Mouse (Mus musculus): ENCODE measurements around the gene Erc2. TPM values are rescaled to one million over a fixed set of nuclear protein-coding genes. Genes with fewer than 3 reads are reported as not detected.

The Erc2 gene
- polyA plus RNA-seq, 1 experiment from 2014 or later: 2.4 TPM

DNA sequence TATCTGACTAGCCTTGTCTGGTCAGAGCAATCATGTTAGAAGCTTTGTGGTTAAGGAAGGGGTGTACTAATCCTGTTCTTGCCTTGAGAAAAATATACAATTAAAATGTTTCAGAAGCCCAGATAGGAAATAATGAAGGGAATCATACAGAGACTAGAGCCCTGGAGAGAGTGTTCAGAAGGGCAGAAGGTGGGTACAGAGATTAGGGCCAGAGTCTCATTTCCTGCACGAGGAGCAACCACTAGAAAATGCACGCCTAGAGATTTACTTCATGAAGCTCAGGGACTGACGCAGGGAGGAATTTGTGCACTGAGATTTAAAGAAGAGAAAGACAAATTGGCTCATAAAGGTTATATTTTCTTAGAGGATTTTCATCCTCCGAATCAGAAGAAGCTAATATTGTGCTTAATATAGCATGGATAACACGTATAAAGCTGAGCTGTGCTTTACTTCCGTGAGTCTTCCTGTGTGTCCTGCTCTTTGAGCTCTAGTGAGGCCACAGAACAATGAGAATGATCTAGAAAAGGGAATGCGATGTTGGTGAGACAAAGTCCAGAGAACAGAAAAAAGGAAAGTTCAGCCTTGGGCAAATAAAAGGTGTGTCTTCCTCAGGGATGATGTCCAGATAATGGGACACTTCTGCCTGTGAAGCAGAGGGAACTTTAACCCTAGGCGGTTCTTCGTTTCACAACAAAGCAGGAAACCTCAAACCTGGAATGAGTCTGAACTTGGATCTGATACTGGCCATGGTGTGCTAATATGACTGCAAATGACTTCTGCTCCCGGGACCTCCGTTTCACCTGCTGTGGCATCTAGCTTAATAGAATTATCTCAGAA, 45.0 kb downstream of the Erc2 start:
- no peak for ATAC-seq (ENCODE audit: extremely low read depth, insufficient number of reproducible peaks, low FRiP score, low TSS enrichment)
- 75% methylated on average over 11 of the region's 11 CpGs for WGBS
- H3K4me2 ChIP-seq: no peak overlapping the region
- no peak overlapping the region for H3K4me3 ChIP-seq
- no peaks in the 10 kb centered on the region for H3K27me3 ChIP-seq (replicated peaks)
- no peaks in the 10 kb centered on the region for H3K36me3 ChIP-seq
- H3K9ac ChIP-seq: no peak overlapping the region
- no peaks in the 10 kb centered on the region for H3K9me3 ChIP-seq
- peaks cover 3% of the 10 kb centered on the region; the same call in 1 of the 2 replicates for H3K4me1 ChIP-seq
- H3K27ac ChIP-seq (replicated peaks): no peak overlapping the region

DNA sequence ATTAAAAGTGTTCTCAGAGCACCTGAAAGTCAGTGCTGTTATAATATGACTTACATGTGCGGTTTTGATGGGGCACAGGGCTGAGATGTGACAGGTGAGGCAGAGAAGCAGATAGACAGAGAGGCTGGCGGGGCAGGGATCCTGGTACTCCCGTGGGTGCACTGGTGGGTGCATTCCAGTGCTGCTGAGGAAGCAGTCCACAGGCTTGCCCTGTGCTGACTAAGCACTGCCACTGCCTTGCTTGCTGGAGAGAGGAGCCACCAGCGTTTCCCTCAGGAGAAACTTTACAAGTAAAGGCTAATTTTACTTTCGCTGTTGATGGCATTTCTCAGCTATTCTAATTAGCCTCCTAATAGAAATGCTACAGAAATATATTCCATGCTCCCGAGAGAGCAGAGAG, 45.9 kb downstream of the Erc2 start:
- Histone ChIP-seq H3K9me3 (no peaks in the 10 kb centered on the region), H3K36me3 (no peaks in the 10 kb centered on the region), H3K9ac (no peak overlapping the region), H3K4me1 (no peaks in the 10 kb centered on the region), H3K27me3 (replicated peaks) (no peaks in the 10 kb centered on the region), H3K4me2 (no peak overlapping the region), H3K27ac (replicated peaks) (no peak overlapping the region), H3K4me3 (no peak overlapping the region)
- ATAC-seq (ENCODE audit: extremely low read depth, insufficient number of reproducible peaks, low FRiP score, low TSS enrichment): no peak
- 63% methylated on average over 6 of the region's 6 CpGs for WGBS

DNA sequence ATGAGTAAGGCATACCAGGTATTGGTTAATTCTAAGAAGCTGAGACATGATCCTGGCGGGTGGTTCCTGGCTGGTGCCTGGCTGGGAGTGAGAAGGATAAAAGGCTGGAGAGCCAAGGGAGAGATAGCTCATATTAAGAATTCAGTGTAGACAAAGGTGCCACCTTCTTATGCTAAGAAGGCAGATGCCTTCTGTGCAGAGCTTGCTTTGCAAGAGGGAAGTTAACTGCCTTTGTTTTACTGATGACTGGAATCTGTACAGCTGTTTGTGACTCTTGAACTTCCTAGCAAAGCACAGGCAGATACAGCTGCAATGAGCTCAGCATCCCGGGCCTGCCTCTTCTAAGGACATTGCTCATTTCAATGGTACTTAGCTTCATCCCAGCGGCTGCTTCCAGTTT, 47.7 kb downstream of the Erc2 start:
- Histone ChIP-seq H3K9ac (no peak overlapping the region), H3K27me3 (replicated peaks) (no peaks in the 10 kb centered on the region), H3K9me3 (no peaks in the 10 kb centered on the region), H3K4me1 (no peaks in the 10 kb centered on the region), H3K4me2 (no peak overlapping the region), H3K36me3 (no peaks in the 10 kb centered on the region), H3K27ac (replicated peaks) (no peak overlapping the region), H3K4me3 (no peak overlapping the region)
- no peak for ATAC-seq (ENCODE audit: extremely low read depth, insufficient number of reproducible peaks, low FRiP score, low TSS enrichment)
- 73% methylated on average over 3 of the region's 3 CpGs for WGBS

DNA sequence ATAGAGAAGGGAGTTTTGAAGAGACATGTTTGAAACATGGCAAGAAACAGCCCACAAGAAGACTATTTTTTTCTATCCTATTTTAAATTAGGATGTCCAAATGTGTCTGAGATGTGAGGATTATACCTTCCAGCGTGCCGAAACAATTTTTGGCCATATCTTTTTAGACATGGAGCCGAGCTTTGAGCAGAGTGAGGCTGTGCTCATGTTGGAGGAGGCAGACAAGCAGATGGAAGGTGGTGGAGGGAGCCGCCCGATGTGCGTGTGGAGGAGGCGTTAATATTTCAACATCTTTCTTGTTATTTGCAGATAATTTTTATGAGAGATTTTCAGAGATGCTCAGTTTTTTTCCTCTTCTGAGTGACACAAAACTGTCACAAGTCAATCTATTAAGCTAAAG, 50.5 kb downstream of the Erc2 start:
- H3K9ac ChIP-seq: no peak overlapping the region
- 74% methylated on average over 7 of the region's 7 CpGs for WGBS
- H3K9me3 ChIP-seq: no peaks in the 10 kb centered on the region
- ATAC-seq (ENCODE audit: extremely low read depth, insufficient number of reproducible peaks, low FRiP score, low TSS enrichment): no peak
- H3K27ac ChIP-seq (replicated peaks): no peak overlapping the region
- no peaks in the 10 kb centered on the region for H3K27me3 ChIP-seq (replicated peaks)
- no peaks in the 10 kb centered on the region for H3K36me3 ChIP-seq
- no peaks in the 10 kb centered on the region for H3K4me1 ChIP-seq
- no peak overlapping the region for H3K4me3 ChIP-seq
- no peak overlapping the region for H3K4me2 ChIP-seq

DNA sequence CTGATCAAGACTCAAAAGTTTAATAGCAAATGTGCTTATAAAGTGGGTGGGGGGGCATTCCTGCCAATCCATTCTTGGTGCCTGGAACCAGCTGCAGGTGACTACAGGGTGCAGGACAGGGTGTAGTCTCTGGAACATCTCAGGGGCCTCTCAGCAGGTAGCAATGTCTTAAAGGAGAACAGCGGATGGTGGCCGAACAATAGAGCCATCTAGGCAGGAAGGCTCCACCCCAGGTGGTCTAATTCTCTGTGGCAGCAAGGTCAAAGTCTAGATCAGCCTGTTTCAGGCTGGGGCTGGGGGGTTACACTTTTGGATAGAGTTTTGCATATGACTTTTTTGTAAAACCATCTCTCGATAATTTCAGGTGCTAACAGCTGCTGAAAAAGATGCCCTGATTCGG, 51.9 kb downstream of the Erc2 start:
- Histone ChIP-seq H3K4me2 (no peak overlapping the region), H3K9ac (no peak overlapping the region), H3K4me1 (no peaks in the 10 kb centered on the region), H3K9me3 (no peaks in the 10 kb centered on the region), H3K4me3 (no peak overlapping the region), H3K27me3 (replicated peaks) (no peaks in the 10 kb centered on the region), H3K36me3 (no peaks in the 10 kb centered on the region), H3K27ac (replicated peaks) (no peak overlapping the region)
- no peak for ATAC-seq (ENCODE audit: extremely low read depth, insufficient number of reproducible peaks, low FRiP score, low TSS enrichment)
- WGBS: 76% methylated on average over 4 of the region's 4 CpGs

DNA sequence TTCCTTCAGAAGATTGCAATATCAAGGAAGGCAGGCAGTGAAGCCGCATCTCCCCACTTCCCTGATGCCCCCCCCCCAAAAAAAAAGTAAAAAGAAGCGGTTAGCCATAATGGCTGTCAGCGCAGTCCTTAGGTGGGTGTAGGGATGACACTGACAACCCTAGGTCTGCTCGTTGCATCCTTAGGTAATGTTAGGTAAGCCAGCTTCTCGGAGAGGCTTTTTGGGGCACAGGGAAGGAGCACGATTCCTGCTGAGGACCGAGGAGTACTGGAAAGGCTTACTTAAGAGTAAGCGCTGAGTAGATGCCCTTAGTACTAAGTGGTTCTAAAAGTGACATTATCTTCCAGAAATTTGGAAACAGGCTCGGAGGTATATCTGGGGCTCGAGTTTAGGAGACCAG, 52.3 kb downstream of the Erc2 start:
- WGBS: 76% methylated on average over 10 of the region's 10 CpGs
- Histone ChIP-seq H3K36me3 (no peaks in the 10 kb centered on the region), H3K27me3 (replicated peaks) (no peaks in the 10 kb centered on the region), H3K27ac (replicated peaks) (no peak overlapping the region), H3K4me1 (no peaks in the 10 kb centered on the region), H3K4me3 (no peak overlapping the region), H3K9ac (no peak overlapping the region), H3K9me3 (no peaks in the 10 kb centered on the region), H3K4me2 (no peak overlapping the region)
- no peak for ATAC-seq (ENCODE audit: extremely low read depth, insufficient number of reproducible peaks, low FRiP score, low TSS enrichment)

DNA sequence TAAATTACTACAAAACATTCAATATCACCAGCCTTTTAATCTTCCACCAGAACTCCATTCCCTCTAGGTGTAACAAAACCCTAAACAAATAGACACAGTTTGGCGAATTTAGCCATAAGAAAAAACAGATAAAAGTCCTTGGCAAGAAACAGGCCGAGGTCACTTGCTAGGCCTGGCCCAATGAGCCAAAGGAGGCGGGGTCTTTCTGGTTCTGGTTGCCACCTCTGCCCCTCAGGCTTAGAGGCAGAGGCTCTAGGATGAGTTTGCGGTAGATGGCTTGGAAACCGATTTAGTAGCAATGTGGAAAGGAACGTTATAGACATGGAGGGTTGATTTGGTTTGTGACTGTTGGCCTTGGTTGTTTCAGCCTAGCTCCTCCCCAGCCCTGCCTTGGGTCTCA, 52.8 kb downstream of the Erc2 start:
- H3K27ac ChIP-seq (replicated peaks): no peak overlapping the region
- no peak overlapping the region for H3K9ac ChIP-seq
- no peaks in the 10 kb centered on the region for H3K36me3 ChIP-seq
- H3K9me3 ChIP-seq: no peaks in the 10 kb centered on the region
- no peak overlapping the region for H3K4me2 ChIP-seq
- WGBS: 83% methylated on average over 6 of the region's 6 CpGs
- ATAC-seq (ENCODE audit: extremely low read depth, insufficient number of reproducible peaks, low FRiP score, low TSS enrichment): no peak
- H3K4me3 ChIP-seq: no peak overlapping the region
- H3K4me1 ChIP-seq: no peaks in the 10 kb centered on the region
- H3K27me3 ChIP-seq (replicated peaks): no peaks in the 10 kb centered on the region

DNA sequence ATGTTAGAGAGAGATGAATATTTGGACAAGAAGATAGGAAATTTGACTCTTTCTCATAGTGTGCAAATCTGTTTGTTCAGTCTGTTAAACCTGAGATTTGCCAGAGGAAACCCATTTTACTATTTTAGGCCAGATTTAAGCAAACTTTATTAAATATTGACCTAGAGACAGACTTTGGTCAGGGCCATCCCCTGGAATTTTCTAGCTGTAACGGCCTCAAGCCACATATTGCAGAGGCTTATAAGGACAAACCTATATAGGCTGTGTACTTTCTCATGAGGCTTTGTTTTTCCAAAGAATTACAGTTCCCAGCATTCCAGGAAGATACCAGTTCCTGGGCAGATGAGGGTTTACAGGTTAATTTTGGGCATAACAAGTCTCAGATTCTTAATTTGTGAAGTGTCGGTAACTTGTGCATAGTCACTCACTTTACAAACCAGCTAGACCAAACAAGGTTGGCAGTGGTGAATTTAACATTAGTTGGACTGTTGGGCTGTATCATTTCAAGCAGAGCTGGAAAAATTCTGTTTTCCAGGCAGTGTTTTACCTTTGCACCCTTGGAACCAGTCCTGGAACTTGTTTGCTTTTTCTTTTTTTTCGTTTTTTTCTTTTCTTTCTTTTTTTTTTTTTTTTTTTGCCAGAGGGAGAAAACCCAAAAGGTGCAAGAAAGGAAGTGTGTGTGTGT, 60.3 kb downstream of the Erc2 start:
- Histone ChIP-seq H3K36me3 (no peaks in the 10 kb centered on the region), H3K4me1 (no peaks in the 10 kb centered on the region), H3K9ac (no peak overlapping the region), H3K4me3 (no peak overlapping the region), H3K27me3 (replicated peaks) (no peaks in the 10 kb centered on the region), H3K9me3 (no peaks in the 10 kb centered on the region), H3K27ac (replicated peaks) (no peak overlapping the region), H3K4me2 (no peak overlapping the region)
- no peak for ATAC-seq (ENCODE audit: extremely low read depth, insufficient number of reproducible peaks, low FRiP score, low TSS enrichment)
- WGBS: 73% methylated on average over 3 of the region's 3 CpGs

DNA sequence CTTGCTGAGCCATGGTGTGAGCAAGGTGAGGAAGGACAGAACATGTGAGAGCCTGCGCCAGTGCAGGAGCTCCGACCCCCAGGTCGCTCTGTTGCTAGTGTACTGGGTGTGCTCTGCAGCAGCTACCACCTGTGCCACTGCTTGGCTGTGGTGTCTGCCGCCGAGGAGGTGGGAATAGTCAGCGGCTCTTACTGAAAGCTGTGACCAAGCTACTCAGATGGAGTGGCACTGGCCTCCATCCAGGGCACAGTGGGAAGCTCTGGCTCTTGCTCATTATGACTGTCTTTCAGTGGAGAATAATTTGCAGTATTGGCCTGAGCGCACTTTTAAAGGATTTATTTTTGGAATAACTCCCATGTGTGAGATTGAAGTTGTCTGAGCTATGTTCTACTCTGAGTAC, 73.6 kb downstream of the Erc2 start:
- H3K27me3 ChIP-seq (replicated peaks): no peaks in the 10 kb centered on the region
- no peak overlapping the region for H3K4me3 ChIP-seq
- no peaks in the 10 kb centered on the region for H3K9me3 ChIP-seq
- no peaks in the 10 kb centered on the region for H3K36me3 ChIP-seq
- ATAC-seq (ENCODE audit: extremely low read depth, insufficient number of reproducible peaks, low FRiP score, low TSS enrichment): no peak
- H3K4me1 ChIP-seq: no peaks in the 10 kb centered on the region
- 86% methylated on average over 7 of the region's 7 CpGs for WGBS
- H3K27ac ChIP-seq (replicated peaks): no peak overlapping the region
- H3K9ac ChIP-seq: no peak overlapping the region
- no peak overlapping the region for H3K4me2 ChIP-seq

DNA sequence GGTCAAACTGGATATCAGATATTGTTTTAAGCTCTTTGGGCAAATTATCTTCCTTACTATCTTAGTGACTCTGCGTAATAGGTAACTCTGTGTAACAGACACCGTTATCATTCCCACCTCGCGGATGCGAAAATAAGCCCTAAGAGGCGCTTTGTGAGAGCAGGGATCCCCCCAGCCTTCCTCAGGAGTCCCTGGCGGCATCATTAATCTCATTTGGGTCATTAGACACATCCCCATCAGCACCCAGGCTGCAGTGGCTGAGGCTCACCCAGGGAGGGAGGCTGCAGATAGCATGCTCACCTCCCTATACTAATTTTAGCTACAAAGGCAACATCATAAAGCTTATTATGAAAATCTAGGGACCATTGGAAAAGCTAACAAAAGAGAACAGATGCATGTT, 95.1 kb downstream of the Erc2 start:
- Histone ChIP-seq H3K27me3 (replicated peaks) (no peaks in the 10 kb centered on the region), H3K4me2 (no peak overlapping the region), H3K4me3 (no peak overlapping the region), H3K36me3 (no peaks in the 10 kb centered on the region), H3K27ac (replicated peaks) (no peak overlapping the region), H3K9ac (no peak overlapping the region), H3K9me3 (no peaks in the 10 kb centered on the region), H3K4me1 (no peaks in the 10 kb centered on the region)
- ATAC-seq (ENCODE audit: extremely low read depth, insufficient number of reproducible peaks, low FRiP score, low TSS enrichment): no peak
- WGBS: 64% methylated on average over 7 of the region's 7 CpGs

DNA sequence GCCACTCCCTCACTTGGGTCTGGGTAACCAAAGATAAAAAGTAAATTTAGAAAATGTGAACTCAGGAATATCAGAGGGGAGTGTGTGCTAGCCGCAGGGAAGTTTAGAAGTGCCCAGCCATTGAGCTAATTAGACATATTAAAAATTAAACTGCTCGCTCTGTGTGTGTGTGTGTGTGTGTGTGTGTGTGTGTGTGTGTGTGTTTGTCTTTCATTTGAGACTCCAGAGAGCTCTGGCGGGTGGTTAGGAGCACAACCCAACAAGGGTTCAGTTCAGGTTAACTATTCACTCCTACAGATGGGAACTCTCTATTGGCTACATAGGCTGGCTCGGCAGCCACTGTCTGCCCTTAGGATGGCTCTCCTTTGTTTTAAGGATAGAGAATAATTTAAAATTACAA, 97.4 kb downstream of the Erc2 start:
- Histone ChIP-seq H3K9ac (no peak overlapping the region), H3K4me2 (no peak overlapping the region), H3K36me3 (no peaks in the 10 kb centered on the region), H3K27me3 (replicated peaks) (no peaks in the 10 kb centered on the region), H3K4me3 (no peak overlapping the region), H3K9me3 (no peaks in the 10 kb centered on the region), H3K4me1 (no peaks in the 10 kb centered on the region), H3K27ac (replicated peaks) (no peak overlapping the region)
- WGBS: 81% methylated on average over 4 of the region's 4 CpGs
- no peak for ATAC-seq (ENCODE audit: extremely low read depth, insufficient number of reproducible peaks, low FRiP score, low TSS enrichment)

DNA sequence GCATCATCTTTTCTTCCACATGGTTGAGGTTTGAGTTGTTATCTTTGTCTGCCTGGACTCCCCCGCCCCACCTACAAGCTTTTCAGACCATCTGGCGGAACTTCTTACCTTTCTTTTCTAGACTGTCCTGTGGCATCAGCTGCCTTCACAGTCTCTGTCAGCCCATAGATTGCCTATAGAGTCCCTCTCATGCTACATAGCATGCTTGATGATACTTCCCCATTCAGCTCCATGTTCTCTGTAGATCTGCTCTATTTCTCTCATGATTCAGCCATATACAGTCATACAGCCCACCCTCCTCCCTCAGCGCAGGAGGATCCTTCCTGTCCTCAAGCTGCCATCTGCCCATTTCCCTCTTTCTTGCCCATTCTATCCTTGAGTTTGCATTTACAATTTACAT, 98.7 kb downstream of the Erc2 start:
- no peak for ATAC-seq (ENCODE audit: extremely low read depth, insufficient number of reproducible peaks, low FRiP score, low TSS enrichment)
- 89% methylated on average over 3 of the region's 3 CpGs for WGBS
- Histone ChIP-seq H3K9me3 (no peaks in the 10 kb centered on the region), H3K27me3 (replicated peaks) (no peaks in the 10 kb centered on the region), H3K36me3 (no peaks in the 10 kb centered on the region), H3K4me2 (no peak overlapping the region), H3K4me1 (no peaks in the 10 kb centered on the region), H3K9ac (no peak overlapping the region), H3K4me3 (no peak overlapping the region), H3K27ac (replicated peaks) (no peak overlapping the region)

Data from heart, embryonic 13.5 days (tissue).